Mouse (Mus musculus): ENCODE data around the gene Slc9a8. TPM values are rescaled to one million over a fixed set of nuclear protein-coding genes. Genes with fewer than 3 reads are reported as not detected.

Slc9a8 gene
- total RNA-seq (2023): 100 to 1,000 TPM in 1 of 2 experiments, 10 to 100 TPM in 1; 90.8 to 110 TPM

GRCm38 (mm10) chr2:167421330-167422149, at the start of gene Slc9a8:
Slc9a8 (plus strand) TSS chr2:167421712.

GRCm38 (mm10) chr2:167491757-167492708, 70.5 kb downstream of the Slc9a8 start, which contains the start of gene Rnf114:
Rnf114 (plus strand) TSS chr2:167492645.

GRCm38 (mm10) chr2:167492713-167493636, 71.5 kb downstream of the Slc9a8 start, which contains the start of gene Spata2:
Spata2 (minus strand) TSS chr2:167492887.

Other genes starting within 250 kb of the Slc9a8 start
- under 1 TPM in 1 of 2 experiments, not detected in 1; 0.30 TPM for gene Kcnb1, start 231.6 kb upstream of the Slc9a8 start, total RNA-seq (2023)
- not detected for gene Ptgis, start 181.1 kb upstream of the Slc9a8 start, total RNA-seq (2023)
- 10 to 100 TPM; 36.5 to 39.4 TPM for gene B4galt5, start 72.5 kb upstream of the Slc9a8 start, total RNA-seq (2023)
- gene Rnf114, start 70.9 kb downstream of the Slc9a8 start, total RNA-seq (2023): 100 to 1,000 TPM; 119 to 121 TPM
- 10 to 100 TPM; 49.4 to 56.7 TPM for gene Spata2, start 71.2 kb downstream of the Slc9a8 start, total RNA-seq (2023)
- gene Snai1, start 116.5 kb downstream of the Slc9a8 start, total RNA-seq (2023): 1 to 10 TPM in 1 of 2 experiments, under 1 TPM in 1; 0.35 to 2.0 TPM
- 100 to 1,000 TPM; 107 to 131 TPM for gene Ube2v1, start 210.4 kb downstream of the Slc9a8 start, total RNA-seq (2023)
- 10 to 100 TPM; 25.6 to 34.5 TPM for gene Gm20431, start 239.8 kb downstream of the Slc9a8 start, total RNA-seq (2023)

All from T-cell, adult 66 days (primary cell).